ENCODE assay signal across 29 mouse cellular contexts in genomic region chr4:109114308-109114707, GRCm38 (mm10).
DNase-seq lines count a peak whose midpoint lies in the region; ATAC-seq and TF ChIP-seq lines count a peak whose summit lies in the region.
"Had no signal": no experiment of that assay in that cellular context is flagged by ENCODE, and none has a peak within 500 bp of the region (broad histone marks: within the 10 kb centered on the region; RNA-seq: fewer than 3 reads in every experiment).

No protein-coding gene starts in this region.

- H3K4me3 ChIP-seq in gastrocnemius, adult 2 months, result no peak overlapping the region
- H3K4me3 ChIP-seq in heart, adult 2 months, result no peak overlapping the region
- H3K4me3 ChIP-seq in heart, embryonic 11.5 days (ENCODE audit: low read depth, low read length), result no peak overlapping the region
- H3K4me3 ChIP-seq in liver, adult 2 months (ENCODE audit: insufficient read depth, low read depth, low read length), result no peak overlapping the region
- no peak overlapping the region for H3K4me3 ChIP-seq in liver, embryonic 12.5 days
- H3K4me3 ChIP-seq in brown adipose tissue, adult 24 weeks (ENCODE audit: insufficient read depth, low read depth, low read length), result no peak overlapping the region
- H3K4me3 ChIP-seq: embryonic facial prominence, embryonic 13.5 days; embryonic facial prominence, embryonic 15.5 days; erythroblast, embryonic 14.5 days; forebrain, embryonic 10.5 days; forebrain, embryonic 12.5 days had no signal

- H3K36me3 ChIP-seq in heart, adult 2 months (ENCODE audit: control insufficient read depth, insufficient read depth, low read length), result peaks cover 42% of the 10 kb centered on the region
- no peaks in the 10 kb centered on the region for H3K36me3 ChIP-seq in heart, embryonic 11.5 days (ENCODE audit: control insufficient read depth, insufficient read depth, low read length)
- peaks cover 2% of the 10 kb centered on the region; the same call in 1 of the 2 replicates for H3K36me3 ChIP-seq in liver, adult 2 months (ENCODE audit: control insufficient read depth, insufficient read depth, low read length)
- no peaks in the 10 kb centered on the region for H3K36me3 ChIP-seq in liver, embryonic 12.5 days
- H3K36me3 ChIP-seq: embryonic facial prominence, embryonic 13.5 days; embryonic facial prominence, embryonic 15.5 days; forebrain, embryonic 10.5 days; forebrain, embryonic 12.5 days had no signal

- peaks cover 3% of the 10 kb centered on the region for H3K79me2 ChIP-seq in heart, adult 2 months (replicated peaks; ENCODE audit: control insufficient read depth, insufficient read depth, low read length)
- peaks cover 29% of the 10 kb centered on the region; the same call in 1 of the 2 replicates for H3K79me2 ChIP-seq in liver, adult 2 months (ENCODE audit: control insufficient read depth, insufficient read depth, low read length)

- no peak for ATAC-seq in heart, embryonic 11.5 days (replicated peaks; ENCODE audit: insufficient number of reproducible peaks, low FRiP score, low TSS enrichment)
- no peak for ATAC-seq in liver, embryonic 12.5 days
- ATAC-seq: activated CD4-positive, CD25-positive, alpha-beta regulatory T cell, adult 4 months; CD4-positive, CD25-positive, alpha-beta regulatory T cell, adult 4 months; forebrain, embryonic 14.5 days; Patski had no signal

- H3K9ac ChIP-seq in heart, adult 2 months (ENCODE audit: low read depth, low read length), result no peak overlapping the region
- H3K9ac ChIP-seq in heart, embryonic 11.5 days (ENCODE audit: low read depth, low read length), result no peak overlapping the region
- H3K9ac ChIP-seq in liver, adult 2 months (ENCODE audit: low read depth, low read length), result 0 out of 2 replicates have a peak overlapping the region, but pooled peaks have one; percentile 66
- no peak overlapping the region for H3K9ac ChIP-seq in liver, embryonic 12.5 days
- H3K9ac ChIP-seq: embryonic facial prominence, embryonic 13.5 days; embryonic facial prominence, embryonic 15.5 days; forebrain, embryonic 12.5 days had no signal

- intact Hi-C loops in gastrocnemius, adult 2 months (cut with DNase I), result no loop called here
- intact Hi-C loops in heart, adult 2 months (cut with DNase I), result loop anchor here (5.0 kb wide), 1 partner anchor 33 kb away; no protein-coding TSS in a partner anchor

- TF ChIP-seq POLR2A in heart, adult 2 months (IDR thresholded peaks at IDR 0.05; ENCODE audit: insufficient read depth, low read depth, low read length), result no peak
- no peak for TF ChIP-seq POLR2A in liver, adult 2 months (IDR thresholded peaks at IDR 0.05; ENCODE audit: extremely low read depth, insufficient read depth, low read length)

- H3K27ac ChIP-seq in gastrocnemius, adult 2 months, result peak overlapping the region; percentile 46
- 0 out of 2 replicates have a peak overlapping the region, but pooled peaks have one; percentile 5 for H3K27ac ChIP-seq in heart, adult 2 months
- no peak overlapping the region for H3K27ac ChIP-seq in heart, embryonic 11.5 days (ENCODE audit: low read depth, low read length)
- H3K27ac ChIP-seq in liver, adult 2 months (replicated peaks; ENCODE audit: insufficient read depth, low read depth, low read length), result peak overlapping the region; percentile 97
- no peak overlapping the region for H3K27ac ChIP-seq in liver, embryonic 12.5 days
- H3K27ac ChIP-seq in brown adipose tissue, adult 24 weeks (replicated peaks; ENCODE audit: low read depth, low read length), result peak overlapping the region; percentile 83
- H3K27ac ChIP-seq: embryonic facial prominence, embryonic 13.5 days; embryonic facial prominence, embryonic 15.5 days; forebrain, embryonic 10.5 days; forebrain, embryonic 12.5 days had no signal

- WGBS in heart, adult 2 months, result 91% methylated on average over 1 of the region's 1 CpGs
- WGBS in heart, embryonic 11.5 days (ENCODE audit: insufficient replicate concordance), result 85% methylated on average over 1 of the region's 1 CpGs
- 15% methylated on average over 1 of the region's 1 CpGs for WGBS in liver, adult 2 months
- WGBS in liver, embryonic 12.5 days (ENCODE audit: insufficient replicate concordance), result 77% methylated on average over 1 of the region's 1 CpGs

- H3K4me1 ChIP-seq in heart, adult 2 months (ENCODE audit: control insufficient read depth, insufficient read depth, low read length), result peaks cover 22% of the 10 kb centered on the region
- H3K4me1 ChIP-seq in heart, embryonic 11.5 days (ENCODE audit: control insufficient read depth, insufficient read depth, low read length), result peaks cover 14% of the 10 kb centered on the region; the same call in 1 of the 2 replicates
- H3K4me1 ChIP-seq in liver, adult 2 months (ENCODE audit: control insufficient read depth, insufficient read depth, low read length), result peaks cover 37% of the 10 kb centered on the region
- peaks cover 46% of the 10 kb centered on the region for H3K4me1 ChIP-seq in liver, embryonic 12.5 days
- peaks cover 36% of the 10 kb centered on the region for H3K4me1 ChIP-seq in brown adipose tissue, adult 24 weeks (ENCODE audit: control insufficient read depth, insufficient read depth, insufficient read length, low read length)

- no peak for DNase-seq in gastrocnemius, adult 2 months
- DNase-seq in gastrocnemius, adult 8-10 months (ENCODE audit: low spot score in 2 of 2), result no peak
- no peak for DNase-seq in heart, adult 2 months
- peak; percentile 54 for DNase-seq in liver, adult 2 months (ENCODE audit: extremely low read depth, low read depth, low spot score)
- DNase-seq: adrenal gland, adult 8-10 months; adrenal gland, postnatal 14 days; adrenal gland, postnatal 36 days; B cell, adult 2 months; cerebellum, adult 11 months; cerebellum, adult 18-20 months; cerebellum, adult 8-10 months; cerebellum, adult 9-11 months; cerebellum, postnatal 14 days; cerebellum, postnatal 36 days; embryo, embryonic 11 days had no signal

- no peak for TF ChIP-seq EP300 in heart, adult 2 months (IDR thresholded peaks at IDR 0.05; ENCODE audit: insufficient read depth, low read depth, low read length)

- no peak for TF ChIP-seq CTCF in gastrocnemius, adult 2 months (IDR thresholded peaks at IDR 0.05)
- no peak for TF ChIP-seq CTCF in heart, adult 2 months (IDR thresholded peaks at IDR 0.05)
- TF ChIP-seq CTCF in liver, adult 2 months (IDR thresholded peaks at IDR 0.05; ENCODE audit: low read depth, low read length), result no peak

- H3K9me3 ChIP-seq in heart, embryonic 11.5 days (replicated peaks; ENCODE audit: control insufficient read depth, low read length), result no peaks in the 10 kb centered on the region
- H3K9me3 ChIP-seq in liver, embryonic 12.5 days (replicated peaks), result no peaks in the 10 kb centered on the region
- H3K9me3 ChIP-seq: embryonic facial prominence, embryonic 13.5 days; embryonic facial prominence, embryonic 15.5 days; forebrain, embryonic 10.5 days; forebrain, embryonic 12.5 days; G1E had no signal

- no peak overlapping the region for H3K4me2 ChIP-seq in heart, embryonic 11.5 days
- H3K4me2 ChIP-seq in liver, embryonic 12.5 days, result no peak overlapping the region
- H3K4me2 ChIP-seq: embryonic facial prominence, embryonic 13.5 days; embryonic facial prominence, embryonic 15.5 days; forebrain, embryonic 12.5 days had no signal

- H3K27me3 ChIP-seq in heart, adult 2 months (ENCODE audit: control insufficient read depth, insufficient read depth, low read length), result no peaks in the 10 kb centered on the region
- H3K27me3 ChIP-seq in heart, embryonic 11.5 days (ENCODE audit: control insufficient read depth, insufficient read depth, low read length), result no peaks in the 10 kb centered on the region
- no peaks in the 10 kb centered on the region for H3K27me3 ChIP-seq in liver, adult 2 months (ENCODE audit: control insufficient read depth, insufficient read depth, low read length)
- no peaks in the 10 kb centered on the region for H3K27me3 ChIP-seq in liver, embryonic 12.5 days (replicated peaks)
- H3K27me3 ChIP-seq: CH12.LX; embryonic facial prominence, embryonic 13.5 days; embryonic facial prominence, embryonic 15.5 days; forebrain, embryonic 12.5 days; Patski had no signal

Comparison
In these comparisons a context has a peak if more than half of its experiments do, and no peak if none do; other contexts are left out.
1. H3K27ac ChIP-seq: peak in gastrocnemius, adult 2 months (single experiment), heart, adult 2 months (single experiment), liver, adult 2 months (single experiment) and brown adipose tissue, adult 24 weeks (single experiment); none in heart, embryonic 11.5 days (single experiment) and liver, embryonic 12.5 days (single experiment).